Mouse (Mus musculus) cerebellum, adult 11 months (tissue): ENCODE results near the gene Bmpr1b.

ENCODE experiments used
- DNase-seq: peaks from one replicate; pipeline ENCODE4 v3.0.0; 2022

Bmpr1b gene

DNA sequence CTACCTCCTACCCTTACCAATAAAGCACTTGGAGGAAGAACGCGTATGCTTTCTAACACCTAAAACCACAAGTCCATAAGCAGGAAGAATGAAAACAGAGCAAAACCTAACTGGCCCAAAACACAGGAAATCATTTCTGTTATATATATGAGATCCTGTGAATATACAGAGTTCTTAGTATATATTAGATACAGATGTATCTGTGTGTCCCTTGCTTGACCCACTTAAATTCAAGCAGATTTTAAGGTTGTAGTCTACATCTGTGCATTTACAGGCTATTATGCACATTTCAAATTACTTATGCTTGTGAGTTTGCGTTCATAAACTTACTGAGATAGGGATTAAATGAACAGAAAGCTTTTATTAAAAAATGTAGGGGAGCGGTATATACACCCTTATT lies 271.5 kb downstream of the Bmpr1b start:
- no peak for DNase-seq

- DNase-seq, result no peak
These were observed 272.2 kb downstream of the Bmpr1b start for GRCm38 (mm10) chr3:141896870-141897554.

GRCm38 (mm10) chr3:141895096-141895495 lies 274.1 kb downstream of the Bmpr1b start:
- no peak for DNase-seq

DNA sequence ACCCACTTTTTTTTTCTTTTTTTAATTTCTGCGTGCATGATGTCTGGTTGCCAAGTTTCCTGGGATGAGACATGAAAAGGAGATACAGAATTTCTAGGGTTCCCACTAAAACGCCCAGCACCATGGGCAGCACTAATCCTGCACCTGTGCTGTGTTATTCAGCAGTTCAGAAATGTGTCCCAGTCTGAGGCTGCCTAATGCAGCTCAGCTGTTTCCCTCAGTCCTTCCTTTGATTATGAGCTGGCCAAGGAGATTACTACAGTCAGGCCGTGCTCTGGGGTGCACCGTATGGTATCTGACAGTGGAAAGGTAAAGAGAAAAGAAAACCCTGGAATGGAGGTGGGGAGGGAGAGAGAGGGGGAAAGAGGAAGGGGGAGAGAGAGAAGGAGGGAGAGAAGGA lies 278.6 kb downstream of the Bmpr1b start:
- no peak for DNase-seq

GRCm38 (mm10) chr3:141887476-141888274 lies 281.6 kb downstream of the Bmpr1b start:
- no peak for DNase-seq

- DNase-seq, result no peak
These were observed 285.0 kb downstream of the Bmpr1b start for GRCm38 (mm10) chr3:141884190-141884589.

DNA sequence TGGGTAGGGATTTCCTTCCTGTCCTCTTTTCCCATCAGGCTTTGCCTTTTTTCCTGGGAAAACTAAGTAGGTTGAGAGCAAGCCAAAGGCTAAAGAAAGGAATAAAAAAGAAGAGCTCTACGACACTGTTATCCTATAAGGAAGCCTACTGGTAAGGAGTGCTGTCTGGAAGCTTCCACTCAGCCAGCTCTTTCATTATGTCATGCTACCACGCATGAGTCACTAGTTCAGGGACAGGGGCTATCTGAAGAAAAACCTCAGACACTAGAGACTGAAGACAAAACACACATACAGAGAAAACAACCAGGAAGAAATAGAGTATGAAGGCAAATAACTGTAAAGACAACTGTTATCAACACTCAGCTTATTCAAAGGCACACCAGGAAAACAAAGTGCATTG lies 286.7 kb downstream of the Bmpr1b start:
- no peak for DNase-seq

GRCm38 (mm10) chr3:141872337-141873042 lies 296.7 kb downstream of the Bmpr1b start:
- DNase-seq, result no peak

GRCm38 (mm10) chr3:141871805-141872204 lies 297.4 kb downstream of the Bmpr1b start:
- DNase-seq, result no peak

DNA sequence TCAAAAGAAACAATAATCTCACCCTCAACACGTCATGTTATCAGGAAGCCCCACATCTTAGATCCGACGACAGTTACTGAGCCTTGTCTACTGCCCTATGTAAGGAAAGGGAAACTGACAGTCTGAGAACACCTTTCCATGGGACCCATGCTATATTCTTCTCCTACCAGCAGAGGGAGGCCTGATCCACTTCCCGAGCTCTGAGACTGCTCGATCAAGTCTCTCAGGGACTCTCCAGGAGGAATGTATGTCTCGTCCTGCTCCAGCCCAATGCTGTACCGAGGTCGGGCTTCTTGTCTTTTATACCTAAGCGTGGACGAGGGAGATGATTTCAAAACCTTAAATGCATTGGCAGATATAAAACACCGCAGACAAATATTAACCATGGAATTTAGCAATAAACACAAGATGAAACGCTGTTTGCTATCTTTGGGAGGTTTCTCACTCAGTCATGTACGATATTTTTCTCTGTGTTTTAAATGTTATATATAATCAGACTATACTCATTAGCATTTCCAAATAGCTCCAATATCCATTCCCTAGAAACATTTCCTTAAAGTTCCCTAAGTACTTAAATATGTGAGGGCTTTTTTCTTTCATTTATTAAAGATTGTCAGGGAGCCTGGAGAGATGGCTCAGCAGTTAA lies 306.3 kb downstream of the Bmpr1b start:
- DNase-seq, result peak; percentile 11

DNA sequence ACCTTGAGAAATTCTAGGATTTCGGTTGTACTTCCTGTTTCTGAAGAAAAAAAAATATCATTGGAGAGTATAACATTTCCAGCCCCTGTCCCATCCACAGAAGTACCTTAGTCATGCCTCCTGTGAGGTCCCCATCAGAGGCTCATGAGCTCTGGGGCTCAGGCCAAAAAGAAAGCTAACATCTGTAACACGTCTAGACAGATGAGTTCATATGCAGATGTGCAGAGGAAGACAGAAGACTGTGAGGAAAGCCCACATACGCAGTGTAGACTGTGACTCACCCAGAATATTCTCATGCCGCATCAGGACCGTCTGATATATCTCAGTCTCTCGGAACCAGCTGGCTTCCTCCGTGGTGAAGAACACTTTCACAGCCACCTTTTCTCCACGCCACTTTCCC lies 312.1 kb downstream of the Bmpr1b start:
- no peak for DNase-seq

- DNase-seq, result no peak
These were observed 314.9 kb downstream of the Bmpr1b start for GRCm38 (mm10) chr3:141854339-141854738.

DNA sequence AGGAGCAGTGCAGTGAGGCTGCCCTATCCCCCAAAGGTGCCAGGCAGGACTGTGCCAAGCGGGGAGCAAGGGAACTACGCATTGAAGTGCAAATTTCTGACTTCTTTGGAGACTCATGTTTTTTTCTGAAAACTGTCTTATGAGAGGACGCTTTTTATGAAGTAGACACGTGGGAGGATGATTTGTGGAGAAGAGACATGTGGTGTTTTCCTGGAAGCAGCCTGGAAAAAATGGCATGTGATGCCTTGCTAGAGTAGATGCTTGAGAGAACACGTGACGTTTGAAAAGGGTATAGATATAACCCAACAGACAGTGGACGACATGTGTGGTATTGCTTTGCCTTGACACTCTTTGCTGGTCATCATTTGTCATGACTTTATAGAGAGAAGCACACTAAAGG lies 319.1 kb downstream of the Bmpr1b start:
- no peak for DNase-seq

GRCm38 (mm10) chr3:141849206-141849605 lies 320.0 kb downstream of the Bmpr1b start:
- no peak for DNase-seq

GRCm38 (mm10) chr3:141838864-141839263 lies 330.4 kb downstream of the Bmpr1b start:
- peak; percentile 27 for DNase-seq

DNA sequence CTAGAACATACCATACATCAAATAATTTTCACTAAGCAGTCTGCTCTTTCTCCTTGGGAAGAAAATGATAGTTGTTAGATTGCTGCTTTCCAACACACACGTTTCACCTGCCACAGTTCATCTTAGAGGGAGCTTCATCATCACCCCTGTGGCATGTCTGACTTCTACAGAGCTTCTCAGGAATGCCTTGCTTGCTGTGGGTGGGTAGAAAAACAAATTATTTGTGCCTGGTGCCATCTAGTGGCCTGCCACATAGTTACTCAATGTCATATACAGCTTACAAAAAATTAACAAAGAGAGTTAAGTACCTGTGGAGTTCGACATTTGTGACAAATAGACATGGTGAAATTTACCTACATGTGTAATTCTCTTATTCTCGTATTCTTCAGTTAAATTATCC lies 338.1 kb downstream of the Bmpr1b start:
- DNase-seq, result peak; percentile 76

GRCm38 (mm10) chr3:141828301-141828700 lies 340.9 kb downstream of the Bmpr1b start:
- no peak for DNase-seq

DNA sequence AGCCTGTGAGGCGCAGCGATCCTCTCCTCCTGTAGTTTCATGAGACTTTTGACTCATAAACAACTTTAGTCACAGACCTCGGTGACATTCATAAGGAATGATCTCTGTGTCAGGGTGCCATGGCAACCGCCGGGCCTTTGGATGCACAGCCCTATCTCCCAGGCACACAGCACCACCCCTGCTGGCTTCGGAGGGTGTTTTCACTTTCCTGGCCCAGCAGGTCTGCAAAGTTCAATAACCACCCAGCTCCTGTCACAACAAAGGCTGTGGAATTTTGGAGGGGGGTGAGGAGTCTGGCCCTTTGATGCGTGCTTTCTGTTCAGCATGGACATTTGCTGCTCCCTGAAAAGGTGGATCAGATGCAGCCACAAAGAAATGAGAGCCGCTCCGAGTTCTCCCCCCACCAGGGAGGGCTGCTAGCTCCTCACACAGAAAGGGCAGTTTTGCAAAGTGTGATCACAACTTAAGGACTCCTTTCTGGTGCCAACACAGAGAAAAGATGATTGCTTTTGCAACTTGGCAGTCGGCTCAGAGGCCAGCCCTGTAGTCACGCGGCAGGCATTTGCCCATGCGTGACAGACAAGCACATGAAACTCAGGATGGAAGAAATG lies 349.8 kb downstream of the Bmpr1b start:
- peak; percentile 12 for DNase-seq

DNA sequence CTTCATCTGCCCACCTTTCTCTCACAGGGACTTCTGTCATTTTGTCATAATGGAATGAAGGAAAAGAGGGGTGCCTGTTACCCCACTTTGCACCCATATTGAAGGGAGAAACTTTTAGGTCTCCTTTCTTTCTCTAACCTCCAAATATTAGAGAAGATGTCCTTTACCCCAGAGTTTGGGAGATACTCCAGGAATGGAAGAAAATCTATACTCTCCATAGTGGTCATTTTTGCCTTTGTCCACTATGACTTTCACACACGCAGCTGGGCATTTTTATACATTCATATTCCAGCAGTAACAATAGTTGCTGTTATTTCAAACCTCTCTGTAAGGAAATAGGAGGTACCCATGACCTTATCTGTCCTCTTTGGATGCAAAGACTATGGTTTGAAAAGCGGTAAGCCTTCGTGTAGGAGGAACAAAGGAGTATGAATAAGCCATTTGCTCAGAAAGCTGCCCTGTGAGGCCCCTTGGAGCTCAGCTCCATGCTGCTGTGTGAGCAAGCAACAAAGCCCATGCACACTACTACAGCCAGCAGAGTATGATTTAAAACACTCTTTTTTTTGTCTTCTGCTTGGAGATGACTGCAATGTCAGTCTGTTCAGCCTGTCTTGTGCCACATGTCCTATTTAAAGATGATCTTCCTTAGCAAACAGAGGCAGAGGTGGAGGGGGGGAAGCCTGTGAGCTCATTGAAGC lies 350.5 kb downstream of the Bmpr1b start:
- DNase-seq, result no peak

GRCm38 (mm10) chr3:141814776-141815175 lies 354.4 kb downstream of the Bmpr1b start:
- DNase-seq, result no peak

DNA sequence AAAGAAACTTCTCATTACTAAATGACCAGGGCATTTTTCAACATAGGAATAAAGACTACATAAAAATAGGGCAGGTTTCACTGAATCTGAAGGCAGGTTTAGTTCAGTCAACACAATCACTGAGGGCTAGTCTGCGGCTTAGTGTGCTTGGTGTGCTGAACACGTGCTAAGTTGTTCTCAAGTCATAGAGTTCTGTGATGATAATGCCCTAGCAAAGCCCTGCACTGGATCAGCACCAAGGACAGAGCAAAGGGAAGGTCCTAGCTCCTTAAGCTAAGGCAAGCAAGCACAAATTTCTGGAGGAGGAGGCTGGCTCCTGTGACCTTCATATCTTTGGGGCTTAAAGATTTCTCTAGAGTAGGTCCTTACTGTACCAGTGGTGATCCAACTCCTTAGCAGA lies 357.9 kb downstream of the Bmpr1b start:
- DNase-seq, result no peak

DNA sequence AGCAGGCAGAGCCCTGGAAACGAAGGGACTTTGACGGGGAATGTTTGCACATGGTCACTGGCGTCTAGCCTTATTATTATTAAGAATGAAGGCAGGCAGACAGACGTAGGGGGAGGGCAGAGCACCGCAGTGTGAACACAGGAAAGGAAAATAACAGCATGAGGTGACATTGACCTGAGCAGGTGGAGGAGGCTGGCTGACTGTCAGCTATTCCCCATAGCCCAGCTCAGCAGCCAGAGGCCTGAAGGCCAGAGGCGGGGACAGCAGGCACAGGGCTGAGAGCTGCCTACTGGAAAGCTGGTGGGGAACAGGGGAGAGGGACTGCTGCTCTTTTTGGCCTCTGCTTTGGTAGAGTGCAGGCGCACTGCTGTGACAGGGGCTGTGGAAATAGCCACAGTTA lies 358.3 kb downstream of the Bmpr1b start:
- peak; percentile 44 for DNase-seq
